Mouse (Mus musculus) stomach, embryonic 15.5 days (tissue): ENCODE data around the gene Rbm19. TPM values are rescaled to one million over a fixed set of nuclear protein-coding genes. Genes with fewer than 3 reads are reported as not detected.

Source experiments
- ATAC-seq: fragments of 200-750 bp; cut with Nextera tagmentation; 2 replicates; pipeline ENCODE4 v1.8.0; 2017; ENCODE audit warnings: low read depth, moderate number of reproducible peaks, moderate TSS enrichment; ENCODE audit not compliant: insufficient read depth, low FRiP score
- H3K27ac ChIP-seq: fragments of 300-500 bp; sonication (generic); 2 replicates; pipeline ENCODE4 v1.5.1; 2015; ENCODE audit warnings: mild to moderate bottlenecking, inconsistent platforms
- H3K27me3 ChIP-seq: fragments of 300-500 bp; sonication (generic); replicated peaks from 2 replicates; pipeline ENCODE4 v1.6.1; 2015; ENCODE audit warnings: inconsistent platforms
- H3K36me3 ChIP-seq: fragments of 300-500 bp; sonication (generic); 2 replicates; pipeline ENCODE4 v1.6.1; 2015; ENCODE audit warnings: inconsistent platforms
- H3K4me1 ChIP-seq: fragments of 300-500 bp; sonication (generic); 2 replicates; pipeline ENCODE4 v1.6.1; 2015; ENCODE audit warnings: inconsistent platforms
- H3K4me2 ChIP-seq: fragments of 300-500 bp; sonication (generic); 2 replicates; pipeline ENCODE4 v1.6.1; 2015; ENCODE audit warnings: mild to moderate bottlenecking, inconsistent platforms
- H3K4me3 ChIP-seq: fragments of 300-500 bp; sonication (generic); replicated peaks from 2 replicates; pipeline ENCODE4 v1.5.1; 2015; ENCODE audit warnings: inconsistent platforms
- H3K9ac ChIP-seq: fragments of 300-500 bp; sonication (generic); 2 replicates; pipeline ENCODE4 v1.6.1; 2015; ENCODE audit warnings: inconsistent platforms
- H3K9me3 ChIP-seq: fragments of 300-500 bp; sonication (generic); 2 replicates; pipeline ENCODE4 v1.6.1; 2016; ENCODE audit warnings: inconsistent platforms
- WGBS: fragments of 180-500 bp; shearing (Covaris S2); methylation state at CpG from one replicate; pipeline ENCODE4 v1.1.7; 2015; 5-methylcytosine and 5-hydroxymethylcytosine counted together
- polyA plus RNA-seq: library from polyadenylated mRNA; unstranded; fragments of >200 nt; fragmentation: Nextera tagmentation; extraction: Ambion mirVana; gene quantifications from 2 replicates; pipeline ENCODE4 v1.2.1, GENCODE M21; 2015

Gene Rbm19
- polyA plus RNA-seq, 1 experiment from 2014 or later: 23.0 TPM

DNA sequence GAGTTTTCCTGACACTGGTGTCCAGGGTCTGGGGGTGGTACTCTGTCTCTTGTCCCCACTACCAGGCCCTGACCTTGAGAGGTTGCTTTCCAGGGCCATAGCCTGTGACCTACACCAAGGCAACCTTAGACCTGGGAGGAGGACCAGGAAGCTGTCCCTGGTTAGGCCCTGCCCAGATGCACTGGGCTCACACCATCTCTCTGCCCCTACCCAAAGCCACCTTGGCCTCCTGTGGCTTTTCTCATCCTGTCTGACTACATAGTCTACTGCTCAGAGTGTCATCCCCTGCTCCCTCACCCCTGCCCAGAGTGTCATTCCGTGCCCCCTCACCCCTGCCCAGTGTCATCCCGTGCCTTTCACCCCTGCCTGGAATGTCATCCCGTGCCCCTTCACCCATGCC is 19.6 kb downstream of the Rbm19 start:
- Histone ChIP-seq H3K4me1 (no peaks in the 10 kb centered on the region), H3K36me3 (peaks cover 12% of the 10 kb centered on the region), H3K9me3 (no peaks in the 10 kb centered on the region), H3K9ac (no peak overlapping the region), H3K4me2 (no peak overlapping the region), H3K4me3 (no peak overlapping the region), H3K27me3 (no peaks in the 10 kb centered on the region), H3K27ac (no peak overlapping the region)
- 72% methylated on average over 3 of the region's 3 CpGs for WGBS
- ATAC-seq: no peak

- Histone ChIP-seq H3K9ac (no peak overlapping the region), H3K9me3 (no peaks in the 10 kb centered on the region), H3K27ac (no peak overlapping the region), H3K4me1 (no peaks in the 10 kb centered on the region), H3K36me3 (peaks cover 8% of the 10 kb centered on the region; the same call in 1 of the 2 replicates), H3K4me2 (no peak overlapping the region), H3K4me3 (no peak overlapping the region), H3K27me3 (no peaks in the 10 kb centered on the region)
- peak; percentile 85 for ATAC-seq
- 45% methylated on average over 10 of the region's 10 CpGs for WGBS
Measured at GRCm38 (mm10) chr5:120136236-120136675, 20.0 kb downstream of the Rbm19 start.

- Histone ChIP-seq H3K4me2 (no peak overlapping the region), H3K36me3 (peaks cover 11% of the 10 kb centered on the region; the same call in 1 of the 2 replicates), H3K27me3 (no peaks in the 10 kb centered on the region), H3K4me1 (no peaks in the 10 kb centered on the region), H3K9me3 (no peaks in the 10 kb centered on the region), H3K27ac (no peak overlapping the region), H3K4me3 (no peak overlapping the region), H3K9ac (no peak overlapping the region)
- 92% methylated on average over 5 of the region's 5 CpGs for WGBS
- peak; percentile 28; the same call in 1 of the 2 replicates for ATAC-seq
Measured at GRCm38 (mm10) chr5:120137038-120137437, 20.8 kb downstream of the Rbm19 start.

DNA sequence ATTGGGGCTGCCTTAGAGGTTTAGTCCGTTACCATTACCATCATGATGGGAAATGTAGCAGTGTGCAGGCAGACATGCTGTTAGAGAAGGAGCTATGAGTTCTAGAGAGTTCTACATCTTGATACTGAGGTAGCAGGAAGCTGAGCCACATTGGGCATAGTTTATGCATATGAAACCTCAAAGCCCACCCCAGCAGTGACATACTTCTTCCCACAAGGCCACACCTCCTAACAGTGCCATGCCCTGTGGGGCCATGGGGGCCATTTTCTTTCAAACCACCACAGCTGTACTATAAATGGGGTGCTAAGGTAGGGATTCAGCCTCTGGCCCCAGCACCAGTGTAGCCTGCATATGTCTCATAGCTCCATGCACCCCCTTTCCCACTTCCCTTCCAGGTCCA is 21.6 kb downstream of the Rbm19 start:
- no peaks in the 10 kb centered on the region for H3K27me3 ChIP-seq
- no peak overlapping the region for H3K4me3 ChIP-seq
- H3K4me1 ChIP-seq: no peaks in the 10 kb centered on the region
- H3K27ac ChIP-seq: no peak overlapping the region
- WGBS: 93% methylated on average over 1 of the region's 1 CpGs
- H3K36me3 ChIP-seq: peaks cover 18% of the 10 kb centered on the region; the same call in 1 of the 2 replicates
- no peak overlapping the region for H3K4me2 ChIP-seq
- H3K9ac ChIP-seq: no peak overlapping the region
- no peak for ATAC-seq
- no peaks in the 10 kb centered on the region for H3K9me3 ChIP-seq

DNA sequence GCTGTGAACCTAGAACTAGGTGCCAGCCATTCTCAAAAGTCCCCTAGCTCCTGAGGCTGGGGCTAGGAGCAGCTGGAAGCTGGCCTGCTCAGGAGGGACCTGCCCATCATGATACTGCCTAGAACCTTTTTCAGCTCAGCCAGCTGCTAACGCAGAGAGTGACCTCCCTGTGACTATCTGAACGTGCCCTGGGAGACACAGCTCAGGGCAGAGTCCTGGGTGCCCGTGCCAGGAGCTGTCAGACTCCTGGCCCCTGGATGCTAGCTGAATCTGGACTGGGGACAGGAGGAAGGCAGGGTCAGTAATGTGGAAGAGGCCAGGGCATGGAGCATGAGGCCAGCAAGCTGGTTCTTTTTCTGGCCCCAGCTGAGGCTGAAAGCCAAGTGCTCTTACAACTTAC is 22.1 kb downstream of the Rbm19 start:
- Histone ChIP-seq H3K4me1 (no peaks in the 10 kb centered on the region), H3K27ac (no peak overlapping the region), H3K4me3 (no peak overlapping the region), H3K9me3 (no peaks in the 10 kb centered on the region), H3K4me2 (no peak overlapping the region), H3K27me3 (no peaks in the 10 kb centered on the region), H3K9ac (no peak overlapping the region), H3K36me3 (peaks cover 18% of the 10 kb centered on the region; the same call in 1 of the 2 replicates)
- no peak for ATAC-seq
- WGBS: 79% methylated on average over 3 of the region's 3 CpGs

GRCm38 (mm10) chr5:120139224-120139623 is 23.0 kb downstream of the Rbm19 start:
- Histone ChIP-seq H3K9ac (no peak overlapping the region), H3K9me3 (no peaks in the 10 kb centered on the region), H3K27ac (no peak overlapping the region), H3K4me1 (no peaks in the 10 kb centered on the region), H3K36me3 (peaks cover 20% of the 10 kb centered on the region; the same call in 1 of the 2 replicates), H3K27me3 (no peaks in the 10 kb centered on the region), H3K4me3 (no peak overlapping the region), H3K4me2 (no peak overlapping the region)
- WGBS: 64% methylated on average over 8 of the region's 8 CpGs
- ATAC-seq: no peak

DNA sequence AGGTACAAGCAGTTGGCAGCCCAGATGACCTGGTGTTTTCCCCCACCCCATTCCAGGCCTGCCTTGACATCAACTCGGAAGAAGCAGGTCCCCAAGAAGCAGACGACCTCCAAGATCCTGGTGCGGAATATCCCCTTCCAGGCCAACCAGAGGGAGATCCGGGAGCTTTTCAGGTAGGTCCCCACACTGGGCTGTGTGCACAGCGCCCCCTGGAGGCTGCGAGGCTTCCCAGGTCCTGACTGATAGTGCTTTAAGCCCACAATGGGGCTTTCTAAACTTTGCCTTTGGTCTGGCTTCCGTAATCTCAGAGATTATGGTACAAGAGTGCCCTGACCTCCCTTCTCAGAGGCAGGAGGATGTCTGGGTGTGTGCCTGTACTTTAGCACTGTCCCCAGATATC is 27.7 kb downstream of the Rbm19 start:
- no peak overlapping the region for H3K9ac ChIP-seq
- 59% methylated on average over 7 of the region's 7 CpGs for WGBS
- no peak for ATAC-seq

GRCm38 (mm10) chr5:120145371-120146050 is 29.2 kb downstream of the Rbm19 start:
- WGBS: 82% methylated on average over 19 of the region's 19 CpGs
- H3K9me3 ChIP-seq: no peaks in the 10 kb centered on the region
- H3K27me3 ChIP-seq: no peaks in the 10 kb centered on the region
- peaks cover 25% of the 10 kb centered on the region for H3K36me3 ChIP-seq
- H3K9ac ChIP-seq: no peak overlapping the region
- H3K4me3 ChIP-seq: no peak overlapping the region
- no peak overlapping the region for H3K4me2 ChIP-seq
- no peak for ATAC-seq
- no peaks in the 10 kb centered on the region for H3K4me1 ChIP-seq
- H3K27ac ChIP-seq: no peak overlapping the region

More for the DNA sequence above, 27.7 kb downstream of the Rbm19 start:
- Histone ChIP-seq H3K27ac (no peak overlapping the region), H3K27me3 (no peaks in the 10 kb centered on the region), H3K4me1 (no peaks in the 10 kb centered on the region), H3K9me3 (no peaks in the 10 kb centered on the region), H3K4me2 (no peak overlapping the region), H3K36me3 (peaks cover 28% of the 10 kb centered on the region), H3K4me3 (no peak overlapping the region)

GRCm38 (mm10) chr5:120146051-120146385 is 29.8 kb downstream of the Rbm19 start:
- Histone ChIP-seq H3K9me3 (no peaks in the 10 kb centered on the region), H3K9ac (no peak overlapping the region), H3K27me3 (no peaks in the 10 kb centered on the region), H3K4me1 (no peaks in the 10 kb centered on the region), H3K4me3 (no peak overlapping the region), H3K27ac (no peak overlapping the region), H3K4me2 (no peak overlapping the region), H3K36me3 (peaks cover 22% of the 10 kb centered on the region)
- ATAC-seq: no peak
- 55% methylated on average over 11 of the region's 11 CpGs for WGBS

DNA sequence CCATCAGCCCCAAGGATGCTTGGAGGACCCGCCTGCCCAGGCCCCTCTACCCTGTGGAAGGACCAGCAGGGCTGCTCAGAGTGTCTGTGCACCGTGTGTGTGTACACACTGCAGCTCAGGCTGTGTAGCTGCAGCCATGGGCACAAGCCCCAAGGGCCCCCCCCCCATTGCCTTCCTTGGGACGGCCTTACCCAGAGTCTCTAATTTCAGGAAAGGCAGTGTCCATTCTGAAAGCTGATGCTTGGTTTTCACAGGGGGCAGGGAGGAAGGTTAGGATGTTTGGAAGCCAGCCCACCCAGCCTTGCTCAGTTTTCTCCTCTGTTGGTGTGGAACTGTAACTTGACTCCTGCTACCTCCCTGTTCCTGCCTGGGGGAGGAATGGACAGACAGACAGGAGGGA is 30.6 kb downstream of the Rbm19 start:
- H3K4me2 ChIP-seq: no peak overlapping the region
- no peak overlapping the region for H3K9ac ChIP-seq
- no peaks in the 10 kb centered on the region for H3K9me3 ChIP-seq
- peaks cover 18% of the 10 kb centered on the region for H3K36me3 ChIP-seq
- no peak overlapping the region for H3K4me3 ChIP-seq
- no peaks in the 10 kb centered on the region for H3K27me3 ChIP-seq
- H3K27ac ChIP-seq: no peak overlapping the region
- 75% methylated on average over 3 of the region's 3 CpGs for WGBS
- H3K4me1 ChIP-seq: no peaks in the 10 kb centered on the region
- ATAC-seq: no peak

DNA sequence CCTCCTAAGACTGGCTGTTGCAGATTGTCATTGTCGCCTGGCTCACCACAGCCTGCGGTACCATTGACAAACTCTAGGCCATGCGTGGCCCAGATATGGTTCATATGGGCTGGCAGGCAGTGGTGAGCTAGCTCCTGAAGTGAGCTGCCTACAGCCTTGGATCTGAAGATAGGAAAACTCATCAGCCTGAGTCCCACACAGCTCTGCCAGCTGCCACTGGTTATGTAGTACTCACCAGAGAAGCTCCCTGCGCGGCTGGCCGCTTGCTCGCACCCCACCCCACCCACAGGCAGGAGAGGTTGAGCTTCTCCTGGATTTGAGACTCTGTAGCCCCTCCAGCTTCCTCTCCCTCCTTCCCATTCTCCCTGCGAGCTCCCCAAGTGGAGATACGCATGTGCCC is 32.0 kb downstream of the Rbm19 start:
- Histone ChIP-seq H3K4me1 (no peaks in the 10 kb centered on the region), H3K9ac (no peak overlapping the region), H3K4me3 (no peak overlapping the region), H3K27ac (no peak overlapping the region), H3K4me2 (no peak overlapping the region), H3K9me3 (no peaks in the 10 kb centered on the region), H3K27me3 (no peaks in the 10 kb centered on the region), H3K36me3 (peaks cover 11% of the 10 kb centered on the region)
- no peak for ATAC-seq
- WGBS: 85% methylated on average over 9 of the region's 9 CpGs

- no peak for ATAC-seq
- no peaks in the 10 kb centered on the region for H3K9me3 ChIP-seq
- no peak overlapping the region for H3K4me2 ChIP-seq
- 78% methylated on average over 4 of the region's 4 CpGs for WGBS
- no peak overlapping the region for H3K27ac ChIP-seq
- H3K9ac ChIP-seq: no peak overlapping the region
- no peaks in the 10 kb centered on the region for H3K27me3 ChIP-seq
- H3K4me3 ChIP-seq: no peak overlapping the region
- peaks cover 7% of the 10 kb centered on the region; the same call in 1 of the 2 replicates for H3K4me1 ChIP-seq
- H3K36me3 ChIP-seq: no peaks in the 10 kb centered on the region
Measured at GRCm38 (mm10) chr5:120151145-120151544, 34.9 kb downstream of the Rbm19 start.

- Histone ChIP-seq H3K4me2 (no peak overlapping the region), H3K27me3 (no peaks in the 10 kb centered on the region), H3K4me3 (no peak overlapping the region), H3K27ac (no peak overlapping the region), H3K9ac (no peak overlapping the region), H3K36me3 (no peaks in the 10 kb centered on the region), H3K4me1 (peaks cover 8% of the 10 kb centered on the region; the same call in 1 of the 2 replicates), H3K9me3 (no peaks in the 10 kb centered on the region)
- WGBS: 88% methylated on average over 3 of the region's 3 CpGs
- no peak for ATAC-seq
Measured at GRCm38 (mm10) chr5:120153140-120153539, 36.9 kb downstream of the Rbm19 start.
